ENCODE assay signal across 12 mouse cellular contexts in the genomic region with DNA sequence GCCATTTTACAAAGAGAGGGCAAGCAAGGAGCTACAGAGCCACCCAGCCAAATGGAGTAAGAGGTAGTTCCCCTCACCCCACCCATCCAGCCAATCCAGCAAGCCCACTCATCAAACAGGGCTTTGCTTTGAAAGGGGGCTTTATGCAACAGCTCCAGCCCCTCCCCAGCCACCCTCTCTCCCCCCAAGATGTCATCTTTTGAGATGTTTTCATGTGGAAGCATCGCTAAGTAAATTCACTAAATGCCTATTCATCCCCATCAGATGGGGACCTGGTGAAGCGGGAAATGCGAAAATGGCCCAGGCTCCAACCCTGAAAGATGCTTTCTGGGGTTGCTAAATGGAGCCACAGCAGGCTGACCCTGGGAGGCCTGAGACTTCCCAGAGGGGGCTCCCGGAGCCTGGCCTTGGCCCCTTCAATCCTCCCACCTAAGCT.
A peak's percentile ranks its signal among the peaks of the same experiment; 100 is the strongest.
DNase-seq lines count a peak whose midpoint lies in the region; ATAC-seq lines count a peak whose summit lies in the region.
"Had no signal": no experiment of that assay in that cellular context is flagged by ENCODE, and none has a peak within 500 bp of the region (broad histone marks: within the 10 kb centered on the region; RNA-seq: fewer than 3 reads in every experiment).

No protein-coding gene starts in this region.

- 6% methylated on average over 4 of the region's 4 CpGs for WGBS in forebrain, embryonic 11.5 days
- WGBS in hindbrain, embryonic 13.5 days = 13% methylated on average over 4 of the region's 4 CpGs
- WGBS in neural tube, embryonic 11.5 days = 36% methylated on average over 4 of the region's 4 CpGs

- DNase-seq in embryo, embryonic 9.5 days (ENCODE audit: extremely low spot score) = peak; percentile 48
- peak; percentile 88 for DNase-seq in forebrain, embryonic 11.5 days (ENCODE audit: low spot score)
- DNase-seq in neural tube, embryonic 11.5 days (ENCODE audit: low spot score) = peak; percentile 64
- DNase-seq in frontal cortex, postnatal 14 days (ENCODE audit: low spot score in 2 of 2) = no peak
- no peak for DNase-seq in right cerebral cortex, postnatal 14 days
- DNase-seq: cerebellum, adult 11-12 months; gastrocnemius, postnatal 14 days; right cerebral cortex, postnatal 25 days had no signal

- H3K36me3 ChIP-seq in forebrain, embryonic 11.5 days (ENCODE audit: control insufficient read depth, insufficient read depth, low read length) = no peaks in the 10 kb centered on the region
- H3K36me3 ChIP-seq in hindbrain, embryonic 13.5 days = no peaks in the 10 kb centered on the region
- H3K36me3 ChIP-seq in neural tube, embryonic 11.5 days (ENCODE audit: control insufficient read depth, insufficient read depth, low read length) = no peaks in the 10 kb centered on the region
- H3K36me3 ChIP-seq: heart, embryonic 15.5 days had no signal

- no peak overlapping the region for H3K4me3 ChIP-seq in forebrain, embryonic 11.5 days (ENCODE audit: low read depth, low read length)
- no peak overlapping the region for H3K4me3 ChIP-seq in hindbrain, embryonic 13.5 days
- no peak overlapping the region for H3K4me3 ChIP-seq in neural tube, embryonic 11.5 days (ENCODE audit: low read depth, low read length)
- H3K4me3 ChIP-seq: heart, embryonic 15.5 days; kidney, embryonic 15.5 days had no signal

- H3K4me1 ChIP-seq in forebrain, embryonic 11.5 days (replicated peaks; ENCODE audit: control insufficient read depth, insufficient read depth, low read length) = peaks cover 26% of the 10 kb centered on the region
- peaks cover 31% of the 10 kb centered on the region for H3K4me1 ChIP-seq in hindbrain, embryonic 13.5 days (replicated peaks)
- peaks cover 17% of the 10 kb centered on the region; the same call in 1 of the 2 replicates for H3K4me1 ChIP-seq in neural tube, embryonic 11.5 days (ENCODE audit: control insufficient read depth, insufficient read depth, low read length)
- H3K4me1 ChIP-seq: heart, embryonic 15.5 days; kidney, embryonic 15.5 days had no signal

- H3K9ac ChIP-seq in forebrain, embryonic 11.5 days (ENCODE audit: low read length) = no peak overlapping the region
- no peak overlapping the region for H3K9ac ChIP-seq in hindbrain, embryonic 13.5 days
- H3K9ac ChIP-seq in neural tube, embryonic 11.5 days (ENCODE audit: low read length) = no peak overlapping the region
- H3K9ac ChIP-seq: heart, embryonic 15.5 days; kidney, embryonic 15.5 days had no signal

- peak overlapping the region; percentile 9; the same call in 1 of the 2 replicates for H3K4me2 ChIP-seq in forebrain, embryonic 11.5 days (ENCODE audit: low read depth, low read length, severe bottlenecking)
- H3K4me2 ChIP-seq in hindbrain, embryonic 13.5 days = no peak overlapping the region
- H3K4me2 ChIP-seq in neural tube, embryonic 11.5 days (ENCODE audit: low read depth) = no peak overlapping the region
- H3K4me2 ChIP-seq: heart, embryonic 15.5 days; kidney, embryonic 15.5 days had no signal

- H3K27me3 ChIP-seq in forebrain, embryonic 11.5 days (ENCODE audit: control insufficient read depth, insufficient read depth, low read length) = no peaks in the 10 kb centered on the region
- 0 out of 2 replicates have a peak, but pooled peaks cover 13% of the 10 kb centered on the region for H3K27me3 ChIP-seq in hindbrain, embryonic 13.5 days
- H3K27me3 ChIP-seq in neural tube, embryonic 11.5 days (ENCODE audit: control insufficient read depth, insufficient read depth, low read length) = no peaks in the 10 kb centered on the region
- H3K27me3 ChIP-seq: heart, embryonic 15.5 days; kidney, embryonic 15.5 days had no signal

- peak; percentile 92 for ATAC-seq in forebrain, embryonic 11.5 days (replicated peaks; ENCODE audit: low FRiP score)
- ATAC-seq in hindbrain, embryonic 13.5 days (ENCODE audit: low FRiP score) = peak; percentile 43; the same call in 1 of the 2 replicates
- peak; percentile 79 for ATAC-seq in neural tube, embryonic 11.5 days (ENCODE audit: insufficient read depth, low FRiP score, low TSS enrichment)
- ATAC-seq in monocyte, adult 5-6 weeks (replicated peaks; ENCODE audit: insufficient number of reproducible peaks, low FRiP score, low TSS enrichment, poor library complexity, severe bottlenecking) = no peak

- H3K9me3 ChIP-seq in forebrain, embryonic 11.5 days (ENCODE audit: control insufficient read depth, low read length) = no peaks in the 10 kb centered on the region
- H3K9me3 ChIP-seq in hindbrain, embryonic 13.5 days = no peaks in the 10 kb centered on the region
- H3K9me3 ChIP-seq in neural tube, embryonic 11.5 days (ENCODE audit: control insufficient read depth, low read length) = no peaks in the 10 kb centered on the region
- H3K9me3 ChIP-seq: heart, embryonic 15.5 days; kidney, embryonic 15.5 days had no signal

- H3K27ac ChIP-seq in forebrain, embryonic 11.5 days (ENCODE audit: low read depth, low read length) = peak overlapping the region; percentile 82
- H3K27ac ChIP-seq in hindbrain, embryonic 13.5 days = peak overlapping the region; percentile 13; the same call in 1 of the 2 replicates
- H3K27ac ChIP-seq in neural tube, embryonic 11.5 days (ENCODE audit: low read depth, low read length) = no peak overlapping the region
- H3K27ac ChIP-seq: heart, embryonic 15.5 days; kidney, embryonic 15.5 days had no signal

Comparison
In these comparisons a context has a peak if more than half of its experiments do, and no peak if none do; other contexts are left out.
1. DNase-seq: peak in embryo, embryonic 9.5 days (single experiment), forebrain, embryonic 11.5 days (single experiment) and neural tube, embryonic 11.5 days (single experiment); none in frontal cortex, postnatal 14 days (0 of 2) and right cerebral cortex, postnatal 14 days (single experiment).